Mouse (Mus musculus) brain, adult 2 months (tissue): ENCODE measurements around the gene Rbm33.
A peak's percentile ranks its signal among the peaks of the same experiment; 100 is the strongest.

Experiments used
- DNase-seq: peaks from one replicate; pipeline ENCODE4 v3.0.0; 2011; ENCODE audit warnings: low read depth, low spot score

The Rbm33 gene

GRCm38 (mm10) chr5:28324457-28324856, 7.5 kb downstream of the Rbm33 start:
- DNase-seq: no peak

DNA sequence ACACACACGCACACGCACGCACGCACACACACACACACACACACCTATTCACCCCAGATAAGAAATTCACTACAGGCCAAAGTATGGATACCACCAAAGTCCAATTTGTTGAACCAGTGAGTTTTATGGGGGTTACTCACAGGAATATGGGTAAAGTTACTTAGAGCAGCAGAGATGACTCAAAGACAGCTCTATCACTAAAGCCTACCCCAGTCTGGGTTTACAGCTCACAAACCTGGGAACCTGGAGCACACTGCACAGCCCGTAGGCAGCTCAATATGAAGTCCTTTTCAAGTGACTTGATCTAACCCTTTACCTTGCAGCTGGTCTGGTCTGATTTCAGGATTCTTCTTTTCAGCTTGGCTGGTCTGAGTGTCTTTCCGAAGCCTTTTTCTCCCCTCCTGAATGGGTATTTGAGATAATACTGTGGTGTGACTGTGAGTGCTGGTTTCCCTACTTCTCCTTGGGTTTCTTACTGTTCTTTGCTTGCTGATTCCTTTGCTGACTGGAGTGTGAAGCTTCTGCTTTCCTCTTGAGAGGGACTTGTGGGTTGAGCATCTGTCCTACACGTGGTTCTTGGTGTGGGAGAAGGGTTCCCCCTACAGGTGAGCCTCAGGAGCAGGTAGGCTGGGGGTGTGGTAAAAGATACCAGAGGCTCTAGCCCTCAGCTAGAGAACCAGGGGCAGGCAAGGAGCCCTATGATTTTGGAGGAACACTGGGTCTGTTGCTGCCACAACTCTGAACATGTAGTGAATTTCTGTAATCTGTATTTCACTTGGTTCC, 12.3 kb downstream of the Rbm33 start:
- DNase-seq: peak; percentile 76

- no peak for DNase-seq
These were observed 16.8 kb downstream of the Rbm33 start for GRCm38 (mm10) chr5:28333731-28334130.

GRCm38 (mm10) chr5:28351857-28352513, 35.1 kb downstream of the Rbm33 start:
- DNase-seq: no peak

DNA sequence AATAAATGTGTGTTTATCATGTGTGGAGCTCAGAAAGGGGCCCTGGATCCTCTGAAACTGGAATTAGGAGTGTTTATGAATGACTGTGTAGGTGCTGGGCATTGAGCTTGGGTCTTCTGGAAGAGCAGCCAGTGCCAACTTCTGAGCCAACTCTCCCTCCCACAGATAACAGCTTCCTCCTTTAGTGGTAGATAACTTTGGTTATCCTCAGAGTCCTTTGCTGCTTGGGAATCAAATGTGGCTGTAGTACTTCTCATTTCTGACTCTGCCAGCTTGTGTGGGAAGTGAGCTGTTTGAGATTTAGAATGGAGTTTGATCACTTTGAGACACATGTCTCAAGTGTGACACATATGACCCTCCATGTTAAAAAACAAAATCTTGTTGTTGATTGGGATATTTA, 38.7 kb downstream of the Rbm33 start:
- DNase-seq: no peak

- DNase-seq: no peak
These were observed 43.8 kb downstream of the Rbm33 start for GRCm38 (mm10) chr5:28360745-28361144.

GRCm38 (mm10) chr5:28368056-28368455, 51.1 kb downstream of the Rbm33 start:
- peak; percentile 19 for DNase-seq

DNA sequence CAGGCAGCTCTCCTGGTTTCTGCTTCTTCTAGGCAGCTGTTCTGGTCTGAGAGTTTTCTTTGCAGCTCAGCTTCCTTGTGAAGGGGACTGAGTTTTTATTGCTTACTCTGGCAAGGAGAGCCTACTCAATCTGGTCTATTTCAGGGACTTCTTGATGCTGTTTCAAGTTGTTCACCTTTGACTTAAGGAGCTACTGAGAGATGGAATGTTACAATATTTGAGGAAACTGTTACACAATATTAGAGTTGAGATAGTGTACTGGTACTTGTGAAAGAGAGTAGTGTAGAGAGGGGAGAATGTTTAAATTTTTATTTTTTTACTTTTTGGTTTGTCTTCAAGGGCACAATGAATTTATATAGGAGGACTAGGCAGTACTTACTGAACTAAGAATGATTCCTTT, 53.9 kb downstream of the Rbm33 start:
- no peak for DNase-seq

- no peak for DNase-seq
These were observed 55.3 kb downstream of the Rbm33 start for GRCm38 (mm10) chr5:28372172-28372664.

DNA sequence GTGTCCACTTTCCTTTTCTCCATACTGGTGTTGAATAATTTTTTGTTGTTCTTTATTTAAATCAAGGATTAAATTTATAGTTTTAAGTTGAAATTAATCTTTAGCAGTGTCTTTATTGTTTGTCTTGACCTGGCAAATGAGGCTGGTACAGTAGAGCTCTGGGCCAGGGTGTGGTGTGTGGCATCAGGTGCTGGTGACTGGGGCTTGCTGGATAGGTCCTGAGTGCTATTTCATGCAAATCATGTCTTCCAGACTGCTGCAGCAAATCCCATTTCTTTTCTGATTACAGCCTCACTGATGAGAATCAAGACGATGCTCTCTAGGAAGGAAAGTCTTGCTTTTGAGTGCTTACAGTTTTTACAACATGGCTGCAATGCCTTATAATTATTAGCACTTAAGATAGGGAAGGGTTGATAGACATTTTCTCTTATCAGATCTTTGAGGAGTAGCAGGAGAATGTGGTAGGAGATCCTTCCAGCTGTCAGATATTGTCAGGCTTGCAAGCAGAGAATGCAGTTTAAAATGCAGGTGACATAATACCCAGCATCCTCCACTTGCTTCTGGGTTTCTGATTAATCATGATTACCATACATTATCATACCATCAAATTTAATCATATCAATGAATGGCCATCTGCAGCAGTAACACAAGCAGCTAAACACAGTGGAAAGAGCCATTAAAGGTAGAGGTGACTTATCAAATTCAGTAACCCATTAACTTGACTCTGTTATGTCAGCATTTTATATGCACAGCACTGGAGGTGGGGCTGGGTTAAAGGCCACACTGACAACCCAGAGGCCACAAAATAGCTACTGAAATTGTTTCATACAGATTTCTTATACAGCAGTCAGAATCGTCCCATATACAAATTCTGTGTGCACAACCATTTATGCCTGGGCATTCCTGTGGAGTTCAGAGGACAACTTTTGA, 56.8 kb downstream of the Rbm33 start:
- DNase-seq: no peak

DNA sequence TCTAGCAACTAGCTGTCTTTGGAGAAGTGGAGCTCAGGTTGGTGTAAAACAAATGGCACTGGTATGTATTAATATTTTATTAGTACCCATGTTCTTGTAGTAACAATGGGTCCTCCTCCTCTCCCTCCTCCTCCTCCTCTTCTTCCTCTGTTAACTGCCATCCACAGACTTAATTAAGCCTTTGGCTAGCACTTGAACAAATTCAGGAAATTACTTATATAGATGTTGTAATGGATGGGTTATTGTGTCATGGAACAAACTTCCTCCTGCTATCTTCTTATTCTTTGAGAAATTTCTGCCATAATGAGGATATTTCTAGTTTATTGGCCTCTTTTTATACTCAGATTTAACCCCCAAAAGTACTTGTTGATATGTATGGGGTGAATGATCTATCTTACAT, 60.4 kb downstream of the Rbm33 start:
- no peak for DNase-seq

- DNase-seq: no peak
These were observed 65.4 kb downstream of the Rbm33 start for GRCm38 (mm10) chr5:28382289-28382688.

- peak; percentile 44 for DNase-seq
These were observed 69.9 kb downstream of the Rbm33 start for GRCm38 (mm10) chr5:28386783-28387182.

GRCm38 (mm10) chr5:28387531-28388179, 70.7 kb downstream of the Rbm33 start:
- DNase-seq: peak; percentile 74

DNA sequence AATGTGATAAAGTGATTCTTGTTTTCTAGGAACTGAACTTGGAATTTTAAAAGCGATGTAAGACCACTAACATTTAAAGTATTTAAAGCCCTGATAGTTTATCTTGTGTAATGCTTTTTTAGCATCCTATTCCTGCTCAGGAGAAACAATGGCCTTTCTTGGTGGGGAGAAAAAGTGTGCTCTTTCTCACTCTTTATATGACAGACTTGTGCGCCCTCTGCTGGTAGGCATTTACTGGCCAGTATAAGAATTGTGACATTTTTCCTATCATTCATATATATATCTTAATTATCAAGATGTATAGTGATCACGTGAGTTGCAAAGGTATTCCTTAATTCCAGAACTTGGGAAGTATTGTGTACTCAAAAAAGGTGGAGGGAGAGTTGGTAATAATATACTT, 71.3 kb downstream of the Rbm33 start:
- DNase-seq: peak; percentile 88

GRCm38 (mm10) chr5:28390189-28390588, 73.3 kb downstream of the Rbm33 start:
- no peak for DNase-seq

DNA sequence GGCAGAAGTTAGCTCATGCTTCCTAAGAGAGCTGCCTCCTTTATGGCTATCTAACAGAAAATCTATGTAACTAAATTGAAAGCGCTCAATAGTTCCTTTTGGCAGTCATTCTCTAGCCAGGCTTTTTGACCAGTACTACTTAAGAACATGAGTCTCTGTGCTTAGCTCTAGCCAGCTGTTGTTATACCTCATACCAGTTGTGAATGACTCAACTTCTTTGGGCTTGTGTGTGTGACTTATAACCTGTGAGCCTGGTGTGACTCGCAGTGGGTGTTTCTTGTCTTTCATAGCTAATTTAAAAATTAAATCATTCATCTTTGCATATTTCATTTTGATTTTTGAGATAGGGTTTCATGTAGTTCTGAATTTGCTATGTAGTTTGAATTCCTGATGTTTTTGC, 80.4 kb downstream of the Rbm33 start:
- DNase-seq: no peak

GRCm38 (mm10) chr5:28398736-28399135, 81.8 kb downstream of the Rbm33 start:
- DNase-seq: no peak

- DNase-seq: no peak
These were observed 82.7 kb downstream of the Rbm33 start for GRCm38 (mm10) chr5:28399451-28400115.

DNA sequence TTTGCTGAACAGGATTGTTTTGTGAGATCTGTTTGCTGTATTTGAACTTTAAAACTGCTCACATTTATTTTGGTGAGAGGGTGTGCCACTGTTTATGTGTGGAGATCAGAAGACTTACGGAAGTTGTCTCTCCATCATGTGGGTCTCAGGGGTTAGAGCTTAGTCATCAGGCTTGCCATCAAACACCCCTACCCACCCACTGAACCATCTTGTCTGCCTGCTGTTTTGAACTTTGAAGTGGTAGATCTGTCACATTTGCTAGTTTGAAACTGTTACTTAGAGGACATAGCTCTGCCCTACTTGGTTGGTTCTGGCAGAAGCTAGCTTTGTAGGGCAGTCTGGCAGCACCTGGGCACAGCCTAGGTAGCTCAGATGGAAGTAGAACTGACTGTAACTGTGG, 85.8 kb downstream of the Rbm33 start:
- peak; percentile 22 for DNase-seq

GRCm38 (mm10) chr5:28406662-28407061, 89.7 kb downstream of the Rbm33 start:
- DNase-seq: no peak
